Mouse (Mus musculus): ENCODE measurements at regions not wholly inside any gene's neighbourhood (a gene's known extent, or its start where the extent isn't known, plus 50 kb on each side); places are given as distances from the start of the nearest gene placed in this dataset.

- no peak overlapping the region for H3K4me3 ChIP-seq (ENCODE audit: insufficient read depth, low read length)
- peaks cover 2% of the 10 kb centered on the region for H3K4me1 ChIP-seq (ENCODE audit: control insufficient read depth, insufficient read depth, low read length)
- no peak overlapping the region for H3K27ac ChIP-seq (ENCODE audit: insufficient read depth, low read length)
- no peak for TF ChIP-seq CTCF (IDR thresholded peaks at IDR 0.05; ENCODE audit: extremely low read depth, insufficient read depth, low read length)
Measured at GRCm38 (mm10) chr16:73768706-73769105, 642.9 kb downstream of the Robo2 start.

- TF ChIP-seq CTCF (IDR thresholded peaks at IDR 0.05; ENCODE audit: extremely low read depth, insufficient read depth, low read length) (no peak), POLR2A (IDR thresholded peaks at IDR 0.05; ENCODE audit: extremely low read depth, insufficient read depth, low read length) (no peak)
- no peak overlapping the region for H3K27ac ChIP-seq (ENCODE audit: insufficient read depth, low read length)
- H3K4me3 ChIP-seq (ENCODE audit: insufficient read depth, low read length): no peak overlapping the region
- H3K4me1 ChIP-seq (ENCODE audit: control insufficient read depth, insufficient read depth, low read length): no peaks in the 10 kb centered on the region
Measured at GRCm38 (mm10) chr16:73765184-73765583, 646.4 kb downstream of the Robo2 start.

- Histone ChIP-seq H3K27ac (ENCODE audit: insufficient read depth, low read length) (no peak overlapping the region), H3K4me1 (ENCODE audit: control insufficient read depth, insufficient read depth, low read length) (no peaks in the 10 kb centered on the region), H3K4me3 (ENCODE audit: insufficient read depth, low read length) (no peak overlapping the region)
- TF ChIP-seq POLR2A (IDR thresholded peaks at IDR 0.05; ENCODE audit: extremely low read depth, insufficient read depth, low read length): no peak
- no peak for TF ChIP-seq CTCF (IDR thresholded peaks at IDR 0.05; ENCODE audit: extremely low read depth, insufficient read depth, low read length)
Measured at GRCm38 (mm10) chr16:73760921-73761320, 650.7 kb downstream of the Robo2 start.

- no peak for TF ChIP-seq CTCF (IDR thresholded peaks at IDR 0.05; ENCODE audit: extremely low read depth, insufficient read depth, low read length)
- TF ChIP-seq POLR2A (IDR thresholded peaks at IDR 0.05; ENCODE audit: extremely low read depth, insufficient read depth, low read length): no peak
- H3K4me1 ChIP-seq (ENCODE audit: control insufficient read depth, insufficient read depth, low read length): no peaks in the 10 kb centered on the region
- H3K27ac ChIP-seq (ENCODE audit: insufficient read depth, low read length): no peak overlapping the region
Measured at GRCm38 (mm10) chr16:73758872-73759271, 652.8 kb downstream of the Robo2 start.

GRCm38 (mm10) chr16:73754302-73754701 is 657.3 kb downstream of the Robo2 start:
- Histone ChIP-seq H3K27ac (ENCODE audit: insufficient read depth, low read length) (no peak overlapping the region), H3K4me1 (ENCODE audit: control insufficient read depth, insufficient read depth, low read length) (no peaks in the 10 kb centered on the region), H3K4me3 (ENCODE audit: insufficient read depth, low read length) (no peak overlapping the region)
- TF ChIP-seq CTCF (IDR thresholded peaks at IDR 0.05; ENCODE audit: extremely low read depth, insufficient read depth, low read length): no peak

More at GRCm38 (mm10) chr16:73758872-73759271, 652.8 kb downstream of the Robo2 start:
- H3K4me3 ChIP-seq (ENCODE audit: insufficient read depth, low read length): no peak overlapping the region

GRCm38 (mm10) chr16:73728297-73728696 is 683.3 kb downstream of the Robo2 start:
- Histone ChIP-seq H3K4me3 (ENCODE audit: insufficient read depth, low read length) (no peak overlapping the region), H3K4me1 (ENCODE audit: control insufficient read depth, insufficient read depth, low read length) (no peaks in the 10 kb centered on the region), H3K27ac (ENCODE audit: insufficient read depth, low read length) (no peak overlapping the region)
- no peak for TF ChIP-seq POLR2A (IDR thresholded peaks at IDR 0.05; ENCODE audit: extremely low read depth, insufficient read depth, low read length)
- no peak for TF ChIP-seq CTCF (IDR thresholded peaks at IDR 0.05; ENCODE audit: extremely low read depth, insufficient read depth, low read length)

GRCm38 (mm10) chr16:73719691-73720090 is 691.9 kb downstream of the Robo2 start:
- Histone ChIP-seq H3K4me3 (ENCODE audit: insufficient read depth, low read length) (no peak overlapping the region), H3K4me1 (ENCODE audit: control insufficient read depth, insufficient read depth, low read length) (no peaks in the 10 kb centered on the region), H3K27ac (ENCODE audit: insufficient read depth, low read length) (no peak overlapping the region)
- TF ChIP-seq CTCF (IDR thresholded peaks at IDR 0.05; ENCODE audit: extremely low read depth, insufficient read depth, low read length) (no peak), POLR2A (IDR thresholded peaks at IDR 0.05; ENCODE audit: extremely low read depth, insufficient read depth, low read length) (no peak)

- no peak overlapping the region for H3K27ac ChIP-seq (ENCODE audit: insufficient read depth, low read length)
- no peak for TF ChIP-seq CTCF (IDR thresholded peaks at IDR 0.05; ENCODE audit: extremely low read depth, insufficient read depth, low read length)
- no peak for TF ChIP-seq POLR2A (IDR thresholded peaks at IDR 0.05; ENCODE audit: extremely low read depth, insufficient read depth, low read length)
- no peaks in the 10 kb centered on the region for H3K4me1 ChIP-seq (ENCODE audit: control insufficient read depth, insufficient read depth, low read length)
- no peak overlapping the region for H3K4me3 ChIP-seq (ENCODE audit: insufficient read depth, low read length)
Measured at GRCm38 (mm10) chr16:73716301-73716700, 695.3 kb downstream of the Robo2 start.

GRCm38 (mm10) chr16:73707051-73707450 is 704.6 kb downstream of the Robo2 start:
- Histone ChIP-seq H3K27ac (ENCODE audit: insufficient read depth, low read length) (no peak overlapping the region), H3K4me3 (ENCODE audit: insufficient read depth, low read length) (no peak overlapping the region), H3K4me1 (ENCODE audit: control insufficient read depth, insufficient read depth, low read length) (no peaks in the 10 kb centered on the region)
- no peak for TF ChIP-seq CTCF (IDR thresholded peaks at IDR 0.05; ENCODE audit: extremely low read depth, insufficient read depth, low read length)
- TF ChIP-seq POLR2A (IDR thresholded peaks at IDR 0.05; ENCODE audit: extremely low read depth, insufficient read depth, low read length): no peak

- no peak overlapping the region for H3K4me3 ChIP-seq (ENCODE audit: insufficient read depth, low read length)
- TF ChIP-seq CTCF (IDR thresholded peaks at IDR 0.05; ENCODE audit: extremely low read depth, insufficient read depth, low read length) (no peak), POLR2A (IDR thresholded peaks at IDR 0.05; ENCODE audit: extremely low read depth, insufficient read depth, low read length) (no peak)
- no peaks in the 10 kb centered on the region for H3K4me1 ChIP-seq (ENCODE audit: control insufficient read depth, insufficient read depth, low read length)
- no peak overlapping the region for H3K27ac ChIP-seq (ENCODE audit: insufficient read depth, low read length)
Measured at GRCm38 (mm10) chr16:73689274-73689673, 722.4 kb downstream of the Robo2 start.

- Histone ChIP-seq H3K27ac (ENCODE audit: insufficient read depth, low read length) (no peak overlapping the region), H3K4me3 (ENCODE audit: insufficient read depth, low read length) (no peak overlapping the region), H3K4me1 (ENCODE audit: control insufficient read depth, insufficient read depth, low read length) (no peaks in the 10 kb centered on the region)
- no peak for TF ChIP-seq POLR2A (IDR thresholded peaks at IDR 0.05; ENCODE audit: extremely low read depth, insufficient read depth, low read length)
- no peak for TF ChIP-seq CTCF (IDR thresholded peaks at IDR 0.05; ENCODE audit: extremely low read depth, insufficient read depth, low read length)
Measured at GRCm38 (mm10) chr16:73679804-73680203, 731.8 kb downstream of the Robo2 start.

Data from cortical plate, adult 2 months (tissue).